Comparison of ENCODE assay signal across 8 mouse cellular contexts in genomic region chr12:30583586-30584355, GRCm38 (mm10). TPM values are rescaled to one million over a fixed set of nuclear protein-coding genes. Genes with fewer than 3 reads are reported as not detected.
DNase-seq lines count a peak whose midpoint lies in the region; ATAC-seq and TF ChIP-seq lines count a peak whose summit lies in the region.

No protein-coding gene starts in this region.

- peak overlapping the region; percentile 83 for H3K4me2 ChIP-seq in heart, embryonic 13.5 days
- peak overlapping the region; percentile 78 for H3K4me2 ChIP-seq in heart, postnatal 0 days (ENCODE audit: low read depth, low read length)
- H3K4me2 ChIP-seq in midbrain, embryonic 11.5 days: peak overlapping the region; percentile 86

- 14% methylated on average over 12 of the region's 12 CpGs for WGBS in heart, embryonic 13.5 days
- WGBS in thymus, adult 2 months: 15% methylated on average over 12 of the region's 12 CpGs
- 14% methylated on average over 12 of the region's 12 CpGs for WGBS in heart, postnatal 0 days
- 14% methylated on average over 12 of the region's 12 CpGs for WGBS in midbrain, embryonic 11.5 days

- TF ChIP-seq EP300 in heart, postnatal 0 days (IDR thresholded peaks at IDR 0.05; ENCODE audit: low read depth): no peak

- intact Hi-C loops in heart, postnatal 10 days (cut with DNase I): loop anchor here (5.0 to 10.0 kb wide), 2 partner anchors 676 to 911 kb away; partner anchors contain the start of gene Cbll1

- H3K9me3 ChIP-seq in heart, embryonic 13.5 days: no peaks in the 10 kb centered on the region
- H3K9me3 ChIP-seq in heart, postnatal 0 days (replicated peaks; ENCODE audit: control insufficient read depth, low read length): no peaks in the 10 kb centered on the region
- no peaks in the 10 kb centered on the region for H3K9me3 ChIP-seq in midbrain, embryonic 11.5 days (ENCODE audit: control insufficient read depth, low read length)

- no peaks in the 10 kb centered on the region for H3K27me3 ChIP-seq in heart, embryonic 13.5 days (replicated peaks)
- no peaks in the 10 kb centered on the region for H3K27me3 ChIP-seq in thymus, adult 2 months (ENCODE audit: control insufficient read depth, insufficient read depth, low read length)
- no peaks in the 10 kb centered on the region for H3K27me3 ChIP-seq in heart, postnatal 0 days (ENCODE audit: control insufficient read depth, insufficient read depth, low read length)
- H3K27me3 ChIP-seq in midbrain, embryonic 11.5 days (ENCODE audit: control insufficient read depth, insufficient read depth, low read length): no peaks in the 10 kb centered on the region

- peaks cover 23% of the 10 kb centered on the region for H3K36me3 ChIP-seq in heart, embryonic 13.5 days
- H3K36me3 ChIP-seq in thymus, adult 2 months (ENCODE audit: control insufficient read depth, insufficient read depth, low read length): peaks cover 8% of the 10 kb centered on the region
- peaks cover 16% of the 10 kb centered on the region for H3K36me3 ChIP-seq in heart, postnatal 0 days (replicated peaks; ENCODE audit: control insufficient read depth, insufficient read depth, low read length)
- no peaks in the 10 kb centered on the region for H3K36me3 ChIP-seq in midbrain, embryonic 11.5 days (ENCODE audit: control insufficient read depth, insufficient read depth, low read length)

- ATAC-seq in heart, embryonic 13.5 days (ENCODE audit: extremely low read depth, insufficient number of reproducible peaks, low FRiP score, low TSS enrichment): no peak; the same call in 1 of the 2 replicates
- peak; percentile 27; the same call in 1 of the 2 replicates for ATAC-seq in heart, postnatal 0 days (ENCODE audit: insufficient read depth, low read depth)
- ATAC-seq in midbrain, embryonic 11.5 days (ENCODE audit: low FRiP score): peak; percentile 69

- peaks cover 11% of the 10 kb centered on the region for H3K4me1 ChIP-seq in heart, embryonic 13.5 days
- H3K4me1 ChIP-seq in thymus, adult 2 months (replicated peaks; ENCODE audit: control insufficient read depth, insufficient read depth, low read length): peaks cover 14% of the 10 kb centered on the region
- H3K4me1 ChIP-seq in heart, postnatal 0 days (ENCODE audit: control insufficient read depth, insufficient read depth): peaks cover 15% of the 10 kb centered on the region
- peaks cover 5% of the 10 kb centered on the region; the same call in 1 of the 2 replicates for H3K4me1 ChIP-seq in midbrain, embryonic 11.5 days (ENCODE audit: control insufficient read depth, insufficient read depth, low read length)

- no peak for DNase-seq in heart, postnatal 10 days
- DNase-seq in thymus, adult 2 months: peak; percentile 39
- no peak for DNase-seq in thymus, postnatal 0 days (ENCODE audit: low spot score)
- no peak for DNase-seq in heart, postnatal 0 days (ENCODE audit: low spot score)
- DNase-seq in midbrain, embryonic 11.5 days (ENCODE audit: low spot score, missing footprints): no peak
- DNase-seq in adrenal gland, adult (ENCODE audit: inconsistent age in 2 of 2, low spot score in 1 of 2): no peak
- DNase-seq in right cerebral cortex, postnatal 4 days: no peak

- peak overlapping the region; percentile 76 for H3K27ac ChIP-seq in heart, embryonic 13.5 days (replicated peaks)
- peak overlapping the region; percentile 28; the same call in 1 of the 2 replicates for H3K27ac ChIP-seq in thymus, adult 2 months (ENCODE audit: control insufficient read depth, insufficient read depth, low read length)
- H3K27ac ChIP-seq in heart, postnatal 0 days (ENCODE audit: low read depth): peak overlapping the region; percentile 81
- no peak overlapping the region for H3K27ac ChIP-seq in midbrain, embryonic 11.5 days (ENCODE audit: low read depth, low read length)

- H3K9ac ChIP-seq in heart, embryonic 13.5 days: peak overlapping the region; percentile 83
- peak overlapping the region; percentile 67 for H3K9ac ChIP-seq in heart, postnatal 0 days (replicated peaks; ENCODE audit: low read depth, low read length)
- H3K9ac ChIP-seq in midbrain, embryonic 11.5 days (ENCODE audit: low read length): peak overlapping the region; percentile 92

- no peak for TF ChIP-seq CTCF in thymus, adult 2 months (IDR thresholded peaks at IDR 0.05; ENCODE audit: borderline replicate concordance, control insufficient read depth, extremely low read depth, insufficient read depth, low read length, poor library complexity)
- no peak for TF ChIP-seq CTCF in heart, postnatal 0 days (IDR thresholded peaks at IDR 0.05; ENCODE audit: low read depth)

- no peak for TF ChIP-seq POLR2A in thymus, adult 2 months (IDR thresholded peaks at IDR 0.05; ENCODE audit: control insufficient read depth, extremely low read depth, insufficient read depth, low read length, poor library complexity)

- peak overlapping the region; percentile 61 for H3K4me3 ChIP-seq in heart, embryonic 13.5 days
- peak overlapping the region; percentile 89 for H3K4me3 ChIP-seq in thymus, adult 2 months (ENCODE audit: control insufficient read depth, insufficient read depth, low read length)
- peak overlapping the region; percentile 60 for H3K4me3 ChIP-seq in heart, postnatal 0 days (ENCODE audit: low read depth, low read length)
- H3K4me3 ChIP-seq in midbrain, embryonic 11.5 days (ENCODE audit: low read depth, low read length): peak overlapping the region; percentile 63

RNA-seq across cellular contexts. Expression of gene Tmem18, which starts 0.5 kb away (rescaled TPM):
- 12.8 and 13.1 TPM in 2 replicates for polyA plus RNA-seq in heart, embryonic 13.5 days (2015; fragmentation: Nextera tagmentation; extraction: Ambion mirVana)
- 10 to 100 TPM; 10.1 to 11.1 TPM for total RNA-seq in heart, postnatal 10 days (2021)
- 16.0 and 19.8 TPM in 2 replicates for polyA plus RNA-seq in thymus, adult 2 months (2012; rRNA removed)
- polyA plus RNA-seq in thymus, postnatal 0 days (2015; fragmentation: Nextera tagmentation; extraction: Ambion mirVana): 22.9 and 27.7 TPM in 2 replicates
- 10.7 and 12.0 TPM in 2 replicates for total RNA-seq in heart, postnatal 0 days (2014; rRNA removed; ENCODE audit: low replicate concordance)
- polyA plus RNA-seq in heart, postnatal 0 days (2015; fragmentation: Nextera tagmentation; extraction: Ambion mirVana): 10.3 and 10.8 TPM in 2 replicates
- 28.0 and 31.8 TPM in 2 replicates for polyA plus RNA-seq in midbrain, embryonic 11.5 days (2014; fragmentation: Nextera tagmentation; extraction: Ambion mirVana)
